Mouse (Mus musculus) gastrocnemius, postnatal 25 days (tissue): ENCODE results near the gene Smarca5. TPM values are rescaled to one million over a fixed set of nuclear protein-coding genes. Genes with fewer than 3 reads are reported as not detected.

ENCODE experiments used
- DNase-seq: peaks from one replicate; pipeline ENCODE4 v3.0.0; 2022
- total RNA-seq, 2 experiments: library from RNA; stranded (reverse); gene quantifications; 1 replicate in 1 of 2; 2 replicates in 1 of 2; pipeline ENCODE4 v1.2.3; 2021

The Smarca5 gene
- total RNA-seq, 2 experiments from 2014 or later: 25.2 to 25.3 TPM

- DNase-seq: no peak
These were observed 69.9 kb downstream of the Smarca5 start for GRCm38 (mm10) chr8:80669277-80669901.

DNA sequence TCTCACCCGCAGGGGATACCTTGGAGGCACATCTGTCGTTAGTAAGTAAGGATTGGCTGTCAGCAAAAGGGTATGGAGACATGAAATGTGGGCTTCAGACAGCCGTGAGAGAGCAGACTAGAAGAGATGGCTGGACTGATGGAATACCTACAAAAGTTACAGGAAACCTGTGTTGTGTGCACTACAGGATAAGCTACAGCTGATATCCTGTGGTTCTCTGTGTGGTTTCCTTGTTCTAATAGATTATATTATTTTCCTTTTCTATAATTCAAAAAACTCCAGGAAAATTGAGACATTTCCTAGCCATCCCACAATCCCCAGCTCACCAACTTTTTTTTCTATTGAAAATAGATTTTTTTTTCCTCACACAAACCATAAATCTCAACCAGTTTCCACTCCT is 75.8 kb downstream of the Smarca5 start:
- no peak for DNase-seq

DNA sequence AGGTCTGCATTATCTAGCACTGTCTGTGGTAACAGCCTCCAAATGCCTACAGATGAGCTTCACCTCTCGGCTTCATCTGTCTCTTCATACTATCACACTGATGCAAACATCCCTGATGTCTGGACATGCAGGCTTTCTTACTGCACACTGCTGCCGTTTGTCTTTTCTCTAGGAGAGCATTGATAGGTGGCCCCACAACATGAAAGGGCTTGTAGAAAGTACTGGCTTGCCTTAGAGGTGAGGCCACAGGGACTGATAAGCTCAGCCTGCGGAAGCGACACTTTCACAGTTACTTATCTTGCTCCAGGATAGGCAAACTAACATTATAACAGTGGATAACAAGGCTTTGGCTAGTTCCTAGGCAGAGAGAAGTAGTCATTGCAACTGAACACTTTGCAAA is 78.2 kb downstream of the Smarca5 start:
- DNase-seq: no peak

DNA sequence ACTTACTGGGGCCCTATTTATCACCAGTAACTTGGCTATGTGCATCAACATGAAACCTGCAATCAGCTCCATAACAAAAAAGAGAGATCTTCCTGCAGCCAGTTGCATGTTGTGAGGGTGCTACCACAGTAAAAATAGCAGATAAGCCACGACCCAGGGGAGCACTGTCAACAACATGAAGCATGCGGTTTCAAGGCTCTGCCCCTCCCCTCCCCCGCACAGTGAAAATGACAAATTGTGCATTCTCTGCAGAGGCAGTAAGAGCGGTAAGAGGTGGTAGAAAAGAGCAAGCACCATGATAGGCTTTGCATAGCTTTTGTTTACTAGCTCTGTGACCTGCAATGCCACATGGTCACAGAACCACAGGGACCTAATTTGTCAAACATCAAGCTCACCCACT is 81.7 kb downstream of the Smarca5 start:
- DNase-seq: no peak

Other genes with a start within 250 kb of the Smarca5 start
- under 1 TPM in 1 of 2 experiments, not detected in 1; 0.19 TPM for gene Gypa, start 245.7 kb downstream of the Smarca5 start, total RNA-seq
- gene Frem3, start 128.4 kb downstream of the Smarca5 start, total RNA-seq: not detected
- gene Gab1, start 141.0 kb upstream of the Smarca5 start, total RNA-seq: 1 to 10 TPM; 9.4 to 9.8 TPM